Mouse (Mus musculus): ENCODE results near the gene Rce1.
"Not testable (repeated sequence)": the region's sequence is repeated elsewhere in the genome, so short reads cannot be mapped to it uniquely, and the experiment has no call there.

Rce1 gene

GRCm38 (mm10) chr19:4613464-4614304, 11.8 kb downstream of the Rce1 start:
- no peak for DNase-seq (ENCODE audit: extremely low spot score, low spot score)

- no peak for DNase-seq (ENCODE audit: extremely low spot score, low spot score)
Observed at GRCm38 (mm10) chr19:4612181-4612961, 13.1 kb downstream of the Rce1 start.

DNA sequence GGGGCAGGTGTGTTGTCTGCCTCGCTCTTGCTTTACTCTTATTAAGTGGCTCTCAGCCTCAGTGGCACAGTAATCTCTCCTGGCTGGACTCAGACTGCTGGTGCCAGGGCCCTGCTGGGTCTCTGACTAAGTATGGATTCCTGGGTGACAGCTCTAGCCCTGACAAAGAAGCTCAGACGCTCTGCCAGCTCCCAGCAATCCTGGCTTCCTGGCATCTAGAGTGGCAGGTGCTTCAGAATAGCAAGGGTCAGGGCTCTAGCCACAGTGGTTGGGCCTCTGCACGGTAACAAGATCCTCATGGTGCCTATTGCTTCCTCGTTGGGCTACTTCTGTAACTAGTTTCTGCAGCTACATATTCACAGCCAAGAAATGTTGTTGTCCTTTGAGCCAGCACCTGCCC, 15.3 kb downstream of the Rce1 start:
- DNase-seq (ENCODE audit: extremely low spot score, low spot score): no peak

- no peak for DNase-seq (ENCODE audit: extremely low spot score, low spot score)
Observed at GRCm38 (mm10) chr19:4608511-4608910, 16.9 kb downstream of the Rce1 start.

DNA sequence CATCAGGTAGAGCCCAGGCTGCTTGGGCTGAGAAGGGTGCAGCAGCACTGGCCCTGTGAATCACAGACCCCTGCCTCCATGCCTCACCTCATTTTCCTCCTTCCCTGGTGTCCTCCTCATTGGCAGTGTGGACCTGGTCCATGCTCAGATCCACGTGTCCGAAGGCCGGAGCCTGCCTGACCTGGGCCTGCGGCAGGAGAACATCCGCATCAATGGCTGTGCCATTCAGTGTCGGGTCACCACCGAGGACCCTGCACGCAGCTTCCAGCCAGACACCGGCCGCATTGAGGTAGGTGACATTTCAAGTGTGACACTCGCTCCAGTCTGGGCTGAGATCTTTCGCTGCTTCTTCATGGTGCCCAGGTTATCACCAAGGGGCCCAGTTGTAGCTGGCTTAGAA, 18.0 kb downstream of the Rce1 start:
- DNase-seq (ENCODE audit: extremely low spot score, low spot score): no peak

DNA sequence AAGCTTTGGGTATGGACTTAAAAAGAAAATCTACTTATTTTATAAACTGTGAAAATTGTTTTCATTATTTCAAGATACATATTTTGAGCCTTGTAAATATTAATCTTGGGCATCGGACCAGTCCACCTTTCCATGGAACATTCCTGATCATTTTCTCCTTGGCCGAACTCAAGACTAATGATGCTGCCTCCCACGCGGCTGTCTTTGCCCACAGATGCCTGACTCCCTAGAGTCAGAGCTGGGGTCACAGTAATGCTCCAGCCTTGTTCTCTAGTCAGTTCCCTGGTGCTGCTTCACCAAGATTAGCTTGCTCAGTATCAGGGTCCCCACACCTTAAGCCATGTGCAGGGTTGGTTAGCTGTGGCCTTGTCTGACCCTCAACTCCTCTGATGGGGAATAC, 19.8 kb downstream of the Rce1 start:
- DNase-seq (ENCODE audit: extremely low spot score, low spot score): no peak

DNA sequence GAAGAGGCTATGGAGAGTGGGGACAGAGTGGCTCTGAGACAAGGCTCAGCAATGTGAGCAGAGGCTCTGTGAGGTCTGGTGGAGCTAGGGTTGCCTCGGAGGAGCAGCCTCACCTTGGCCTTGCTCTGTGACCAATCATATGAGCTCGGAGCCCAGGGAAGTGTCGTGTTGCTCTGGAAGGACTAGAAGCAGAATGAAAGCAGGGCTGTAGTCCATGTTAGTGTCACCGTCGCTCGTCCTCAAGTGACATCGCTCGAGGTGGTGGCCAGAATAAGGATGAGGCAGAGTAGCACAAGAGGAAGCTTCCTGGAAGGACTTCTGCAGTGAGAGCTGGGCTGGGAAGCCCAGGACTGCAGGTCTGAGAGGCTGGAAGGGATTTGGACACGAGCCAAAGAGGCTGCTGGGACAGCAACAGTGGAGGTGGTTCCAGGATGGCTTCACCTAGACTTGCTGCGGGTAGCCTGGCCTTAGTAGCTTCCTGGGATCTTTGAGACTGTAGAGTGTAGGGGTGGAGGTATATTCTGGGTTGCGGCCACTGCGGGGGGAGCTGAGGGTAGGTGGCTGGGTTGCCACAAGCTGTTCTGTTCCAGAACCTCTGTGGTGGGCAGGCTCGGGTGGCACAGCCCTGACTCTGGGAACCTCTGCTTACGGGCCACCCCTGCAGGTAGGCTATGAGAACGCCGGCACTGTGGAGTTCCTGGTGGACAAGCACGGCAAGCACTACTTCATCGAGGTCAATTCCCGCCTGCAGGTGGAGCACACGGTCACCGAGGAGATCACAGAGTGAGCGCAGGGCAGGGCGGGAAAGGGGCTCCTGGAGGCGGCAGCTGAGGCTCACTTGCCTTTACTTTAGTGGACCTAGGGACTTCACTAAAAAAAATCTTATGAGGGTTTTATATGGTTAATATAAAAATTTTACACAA, 21.4 kb downstream of the Rce1 start:
- peak; percentile 32 for DNase-seq (ENCODE audit: extremely low spot score, low spot score)

- DNase-seq (ENCODE audit: extremely low spot score, low spot score): no peak
Observed at GRCm38 (mm10) chr19:4602459-4602858, 23.0 kb downstream of the Rce1 start.

GRCm38 (mm10) chr19:4596071-4596470, 29.4 kb downstream of the Rce1 start:
- DNase-seq (ENCODE audit: extremely low spot score, low spot score): no peak

GRCm38 (mm10) chr19:4593792-4594522, 31.5 kb downstream of the Rce1 start:
- no peak for DNase-seq (ENCODE audit: extremely low spot score, low spot score)

DNA sequence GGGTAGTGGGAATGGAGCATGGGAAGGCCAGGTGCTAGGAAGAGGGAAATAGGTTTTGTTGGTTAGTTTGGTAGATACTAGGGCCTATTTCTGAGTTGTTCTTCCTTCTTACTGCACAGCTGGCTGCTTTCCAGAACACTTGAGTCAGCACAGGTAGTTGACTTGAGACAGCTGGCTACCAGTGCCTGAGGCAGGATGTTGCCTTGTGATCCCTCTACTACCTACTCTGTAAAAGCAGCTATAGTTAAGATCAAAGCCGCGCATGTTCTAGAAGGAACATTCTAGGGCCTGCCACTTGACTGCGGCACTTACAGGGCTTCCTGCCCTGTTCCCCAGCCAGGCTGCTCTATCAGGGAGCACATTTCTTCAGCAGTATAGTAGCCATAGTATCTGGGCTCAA, 35.4 kb downstream of the Rce1 start:
- no peak for DNase-seq (ENCODE audit: extremely low spot score, low spot score)

DNA sequence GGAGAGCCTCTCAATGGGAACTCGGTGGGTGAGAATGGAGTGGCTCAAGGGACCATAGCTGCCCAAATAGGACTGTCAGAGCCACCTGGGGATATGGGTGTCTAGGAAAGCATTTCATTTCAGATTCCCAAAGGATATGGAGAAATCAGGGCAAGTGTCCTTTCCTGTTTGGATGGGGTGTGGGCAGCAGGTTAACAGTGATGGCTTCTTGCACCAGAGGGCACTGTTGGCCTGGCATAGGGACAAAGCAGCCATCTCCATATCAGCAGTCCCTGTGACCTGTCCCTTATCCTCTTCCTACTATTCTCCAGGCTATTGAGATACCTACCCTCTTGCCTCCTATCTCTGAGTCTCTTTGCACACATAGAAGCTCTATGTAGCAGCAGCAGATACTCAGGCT, 36.4 kb downstream of the Rce1 start:
- DNase-seq (ENCODE audit: extremely low spot score, low spot score): no peak

DNA sequence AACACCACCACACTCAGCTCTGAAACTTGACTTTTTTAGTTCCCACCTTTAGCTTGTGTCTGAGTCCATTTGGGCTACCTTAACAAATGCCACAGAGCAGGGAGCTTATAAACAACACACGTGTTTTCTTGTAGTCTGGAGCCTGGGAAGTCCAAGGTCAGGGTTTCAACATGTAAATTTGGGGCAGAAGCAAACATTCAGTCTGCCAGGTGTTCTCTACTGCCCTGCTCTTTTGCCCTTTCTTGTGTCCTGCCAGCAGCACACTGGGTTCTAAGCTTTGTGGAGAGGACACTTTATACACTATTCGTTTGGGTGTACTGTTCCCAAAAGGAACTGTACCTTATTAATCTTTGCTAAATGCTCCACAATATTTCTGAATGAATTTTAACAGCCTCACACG, 37.0 kb downstream of the Rce1 start:
- no peak for DNase-seq (ENCODE audit: extremely low spot score, low spot score)

DNA sequence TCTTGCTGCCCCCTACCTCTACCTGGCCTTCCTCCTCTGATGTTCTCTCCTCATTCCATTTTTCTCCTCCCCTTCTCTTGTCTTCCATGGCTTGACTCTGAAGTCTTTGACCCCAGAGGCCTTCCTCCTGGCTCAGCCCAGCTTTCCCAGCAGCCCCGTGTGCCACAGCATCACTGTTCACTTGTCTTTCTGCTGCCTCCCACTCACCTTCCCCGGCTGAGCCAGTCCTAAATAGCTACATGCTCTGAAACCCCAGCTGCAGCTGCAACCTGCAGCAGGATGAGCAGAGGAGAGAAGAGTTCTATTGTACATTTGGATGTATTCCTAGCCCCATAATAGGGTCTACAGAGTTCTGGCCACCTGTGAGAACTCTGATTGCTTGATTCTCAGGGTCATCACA, 38.0 kb downstream of the Rce1 start:
- DNase-seq (ENCODE audit: extremely low spot score, low spot score): no peak

DNA sequence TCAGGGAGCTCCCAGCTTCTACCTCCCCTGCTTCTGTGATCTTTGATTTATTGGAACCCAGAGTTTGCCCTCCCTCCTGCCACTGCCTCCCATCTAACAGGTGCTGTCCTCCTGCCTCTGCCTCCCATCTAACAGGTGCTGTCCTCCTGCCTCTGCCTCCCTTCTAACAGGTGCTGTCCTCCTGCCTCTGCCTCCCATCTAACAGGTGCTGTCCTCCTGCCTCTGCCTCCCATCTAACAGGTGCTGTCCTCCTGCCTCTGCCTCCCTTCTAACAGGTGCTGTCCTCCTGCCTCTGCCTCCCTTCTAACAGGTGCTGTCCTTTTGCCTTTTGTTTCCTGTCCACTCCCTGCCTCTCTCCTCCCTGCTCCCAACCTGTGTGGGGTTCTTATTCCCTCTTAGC, 38.7 kb downstream of the Rce1 start:
- not testable (repeated sequence) for DNase-seq (ENCODE audit: extremely low spot score, low spot score)

DNA sequence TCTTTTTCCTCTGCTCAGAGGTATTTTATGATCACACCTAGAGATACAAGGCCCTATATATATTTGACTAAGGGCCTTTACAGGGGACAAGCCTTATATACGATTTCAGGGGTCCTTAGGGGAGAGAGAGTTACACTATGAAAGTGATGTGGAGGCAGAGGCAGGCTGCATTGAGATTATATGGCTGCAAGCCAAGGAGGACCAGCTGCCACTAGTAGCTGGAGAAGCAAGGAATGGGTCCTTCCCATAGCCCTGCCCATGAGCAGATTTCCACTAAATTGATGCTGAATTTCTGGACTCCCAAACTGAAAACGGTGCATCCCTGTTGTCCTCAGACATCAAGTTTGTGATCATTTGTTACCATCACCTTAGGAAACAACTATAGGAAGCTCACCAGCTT, 41.6 kb downstream of the Rce1 start:
- DNase-seq (ENCODE audit: extremely low spot score, low spot score): no peak

- no peak for DNase-seq (ENCODE audit: extremely low spot score, low spot score)
Observed at GRCm38 (mm10) chr19:4579296-4579695, 46.1 kb downstream of the Rce1 start.

GRCm38 (mm10) chr19:4578799-4579198, 46.6 kb downstream of the Rce1 start:
- no peak for DNase-seq (ENCODE audit: extremely low spot score, low spot score)

DNA sequence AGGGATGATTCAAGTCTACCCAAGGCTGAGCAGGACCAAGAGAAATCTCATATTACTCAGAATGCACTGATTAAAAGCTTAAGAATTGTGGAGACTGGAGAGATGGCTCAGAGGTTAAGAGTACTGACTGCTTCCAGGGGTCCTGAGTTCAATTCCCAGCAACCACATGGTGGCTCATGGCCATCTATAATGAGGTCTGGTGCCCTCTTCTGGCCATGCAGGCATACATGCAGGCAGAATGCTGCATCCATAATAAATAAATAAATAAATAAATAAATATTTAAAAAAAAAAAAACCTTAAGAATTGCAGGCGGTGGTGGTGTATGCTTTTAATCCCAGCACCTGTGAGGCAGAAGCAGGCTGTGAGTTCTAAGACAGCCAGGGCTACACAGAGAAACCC, 52.2 kb downstream of the Rce1 start:
- no peak for DNase-seq (ENCODE audit: extremely low spot score, low spot score)
